Mouse (Mus musculus) liver, embryonic 12.5 days (tissue): ENCODE measurements around the gene Tmtc1. TPM values are rescaled to one million over a fixed set of nuclear protein-coding genes. Genes with fewer than 3 reads are reported as not detected.

Source experiments
- ATAC-seq: fragments of 200-750 bp; cut with Nextera tagmentation; 2 replicates; pipeline ENCODE4 v1.8.0; 2017; ENCODE audit warnings: moderate number of reproducible peaks, mild to moderate bottlenecking, moderate library complexity
- H3K27ac ChIP-seq: fragments of 300-500 bp; sonication (generic); 2 replicates; pipeline ENCODE4 v1.5.1; 2016; ENCODE audit warnings: mild to moderate bottlenecking
- H3K27me3 ChIP-seq: fragments of 300-500 bp; sonication (generic); replicated peaks from 2 replicates; pipeline ENCODE4 v1.6.1; 2016; ENCODE audit warnings: mild to moderate bottlenecking, moderate library complexity
- H3K36me3 ChIP-seq: fragments of 300-500 bp; sonication (generic); 2 replicates; pipeline ENCODE4 v1.6.1; 2016; ENCODE audit warnings: mild to moderate bottlenecking, moderate library complexity
- H3K4me1 ChIP-seq: fragments of 300-500 bp; sonication (generic); 2 replicates; pipeline ENCODE4 v1.6.1; 2016
- H3K4me2 ChIP-seq: fragments of 300-500 bp; sonication (generic); 2 replicates; pipeline ENCODE4 v1.6.1; 2016; ENCODE audit warnings: mild to moderate bottlenecking, moderate library complexity
- H3K4me3 ChIP-seq: fragments of 300-500 bp; sonication (generic); 2 replicates; pipeline ENCODE4 v1.5.1; 2016; ENCODE audit warnings: mild to moderate bottlenecking, moderate library complexity
- H3K9ac ChIP-seq: fragments of 300-500 bp; sonication (generic); 2 replicates; pipeline ENCODE4 v1.6.1; 2016; ENCODE audit warnings: mild to moderate bottlenecking, moderate library complexity
- H3K9me3 ChIP-seq: fragments of 300-500 bp; sonication (generic); replicated peaks from 2 replicates; pipeline ENCODE4 v1.6.1; 2016; ENCODE audit warnings: mild to moderate bottlenecking, moderate library complexity
- WGBS: fragments of 180-500 bp; shearing (Covaris S2); methylation state at CpG from one replicate; pipeline ENCODE4 v1.1.7; 2016; ENCODE audit not compliant: insufficient replicate concordance; 5-methylcytosine and 5-hydroxymethylcytosine counted together
- polyA plus RNA-seq: library from polyadenylated mRNA; unstranded; fragments of >200 nt; fragmentation: Nextera tagmentation; extraction: Ambion mirVana; gene quantifications from 2 replicates; pipeline ENCODE4 v1.2.1, GENCODE M21; 2016

The Tmtc1 gene
- polyA plus RNA-seq, 1 experiment from 2014 or later = 0.26 TPM

- no peak overlapping the region for H3K27ac ChIP-seq
- H3K4me1 ChIP-seq = no peaks in the 10 kb centered on the region
- no peaks in the 10 kb centered on the region for H3K36me3 ChIP-seq
- ATAC-seq = no peak
- no peak overlapping the region for H3K4me3 ChIP-seq
- H3K9ac ChIP-seq = no peak overlapping the region
- no peak overlapping the region for H3K4me2 ChIP-seq
- no peaks in the 10 kb centered on the region for H3K27me3 ChIP-seq
- WGBS = 35% methylated on average over 4 of the region's 4 CpGs
- H3K9me3 ChIP-seq = no peaks in the 10 kb centered on the region
Observed at GRCm38 (mm10) chr6:148390630-148391276, 53.4 kb downstream of the Tmtc1 start.

- Histone ChIP-seq H3K9ac (no peak overlapping the region), H3K36me3 (no peaks in the 10 kb centered on the region), H3K4me1 (no peaks in the 10 kb centered on the region), H3K4me2 (no peak overlapping the region), H3K27me3 (no peaks in the 10 kb centered on the region), H3K9me3 (no peaks in the 10 kb centered on the region), H3K27ac (no peak overlapping the region), H3K4me3 (no peak overlapping the region)
- ATAC-seq = no peak
- 45% methylated on average over 1 of the region's 1 CpGs for WGBS
Observed at GRCm38 (mm10) chr6:148387990-148388389, 56.2 kb downstream of the Tmtc1 start.

- 60% methylated on average over 6 of the region's 6 CpGs for WGBS
- no peaks in the 10 kb centered on the region for H3K27me3 ChIP-seq
- ATAC-seq = no peak
Observed at GRCm38 (mm10) chr6:148384111-148384895, 59.9 kb downstream of the Tmtc1 start.

GRCm38 (mm10) chr6:148381163-148381782, 62.9 kb downstream of the Tmtc1 start:
- 67% methylated on average over 9 of the region's 9 CpGs for WGBS
- Histone ChIP-seq H3K4me3 (no peak overlapping the region), H3K4me2 (no peak overlapping the region), H3K27me3 (no peaks in the 10 kb centered on the region), H3K36me3 (no peaks in the 10 kb centered on the region), H3K4me1 (no peaks in the 10 kb centered on the region), H3K9me3 (no peaks in the 10 kb centered on the region), H3K27ac (no peak overlapping the region), H3K9ac (no peak overlapping the region)
- ATAC-seq = no peak

More at GRCm38 (mm10) chr6:148384111-148384895, 59.9 kb downstream of the Tmtc1 start:
- Histone ChIP-seq H3K4me2 (no peak overlapping the region), H3K4me3 (no peak overlapping the region), H3K9ac (no peak overlapping the region), H3K36me3 (no peaks in the 10 kb centered on the region), H3K4me1 (no peaks in the 10 kb centered on the region), H3K27ac (no peak overlapping the region), H3K9me3 (no peaks in the 10 kb centered on the region)

GRCm38 (mm10) chr6:148375618-148376209, 68.5 kb downstream of the Tmtc1 start:
- no peaks in the 10 kb centered on the region for H3K36me3 ChIP-seq
- no peak overlapping the region for H3K4me3 ChIP-seq
- WGBS = 39% methylated on average over 3 of the region's 3 CpGs
- no peak overlapping the region for H3K27ac ChIP-seq
- H3K27me3 ChIP-seq = no peaks in the 10 kb centered on the region
- H3K4me1 ChIP-seq = no peaks in the 10 kb centered on the region
- no peak for ATAC-seq
- no peak overlapping the region for H3K4me2 ChIP-seq
- no peaks in the 10 kb centered on the region for H3K9me3 ChIP-seq
- H3K9ac ChIP-seq = no peak overlapping the region

- Histone ChIP-seq H3K4me1 (no peaks in the 10 kb centered on the region), H3K9ac (no peak overlapping the region), H3K9me3 (no peaks in the 10 kb centered on the region), H3K27me3 (no peaks in the 10 kb centered on the region), H3K4me3 (no peak overlapping the region), H3K36me3 (no peaks in the 10 kb centered on the region), H3K4me2 (no peak overlapping the region), H3K27ac (no peak overlapping the region)
- 64% methylated on average over 3 of the region's 3 CpGs for WGBS
- no peak for ATAC-seq
Observed at GRCm38 (mm10) chr6:148375015-148375414, 69.2 kb downstream of the Tmtc1 start.

GRCm38 (mm10) chr6:148373444-148373843, 70.7 kb downstream of the Tmtc1 start:
- Histone ChIP-seq H3K27ac (no peak overlapping the region), H3K9ac (no peak overlapping the region), H3K4me1 (no peaks in the 10 kb centered on the region), H3K9me3 (no peaks in the 10 kb centered on the region), H3K27me3 (no peaks in the 10 kb centered on the region), H3K36me3 (no peaks in the 10 kb centered on the region), H3K4me3 (no peak overlapping the region), H3K4me2 (no peak overlapping the region)
- 58% methylated on average over 2 of the region's 2 CpGs for WGBS
- ATAC-seq = no peak

- Histone ChIP-seq H3K4me2 (no peak overlapping the region), H3K4me1 (no peaks in the 10 kb centered on the region)
Observed at GRCm38 (mm10) chr6:148371223-148371622, 73.0 kb downstream of the Tmtc1 start.

GRCm38 (mm10) chr6:148367094-148367539, 77.1 kb downstream of the Tmtc1 start:
- Histone ChIP-seq H3K4me1 (no peaks in the 10 kb centered on the region), H3K36me3 (no peaks in the 10 kb centered on the region), H3K9ac (no peak overlapping the region), H3K9me3 (no peaks in the 10 kb centered on the region), H3K27me3 (no peaks in the 10 kb centered on the region), H3K4me3 (no peak overlapping the region), H3K4me2 (no peak overlapping the region), H3K27ac (no peak overlapping the region)
- 49% methylated on average over 4 of the region's 4 CpGs for WGBS
- no peak for ATAC-seq

More at GRCm38 (mm10) chr6:148371223-148371622, 73.0 kb downstream of the Tmtc1 start:
- ATAC-seq = no peak
- H3K9ac ChIP-seq = no peak overlapping the region
- no peaks in the 10 kb centered on the region for H3K27me3 ChIP-seq
- H3K4me3 ChIP-seq = no peak overlapping the region
- no peak overlapping the region for H3K27ac ChIP-seq
- H3K9me3 ChIP-seq = no peaks in the 10 kb centered on the region
- H3K36me3 ChIP-seq = no peaks in the 10 kb centered on the region

- Histone ChIP-seq H3K4me1 (no peaks in the 10 kb centered on the region), H3K36me3 (no peaks in the 10 kb centered on the region), H3K27ac (no peak overlapping the region), H3K9me3 (no peaks in the 10 kb centered on the region), H3K4me2 (no peak overlapping the region), H3K9ac (no peak overlapping the region), H3K27me3 (no peaks in the 10 kb centered on the region), H3K4me3 (no peak overlapping the region)
- WGBS = 65% methylated on average over 1 of the region's 1 CpGs
- no peak for ATAC-seq
Observed at GRCm38 (mm10) chr6:148366629-148367028, 77.6 kb downstream of the Tmtc1 start.

- no peak overlapping the region for H3K27ac ChIP-seq
- WGBS = 48% methylated on average over 1 of the region's 1 CpGs
- H3K36me3 ChIP-seq = no peaks in the 10 kb centered on the region
- H3K9ac ChIP-seq = no peak overlapping the region
- H3K27me3 ChIP-seq = no peaks in the 10 kb centered on the region
- no peaks in the 10 kb centered on the region for H3K9me3 ChIP-seq
- H3K4me2 ChIP-seq = no peak overlapping the region
- ATAC-seq = no peak
- H3K4me3 ChIP-seq = no peak overlapping the region
- H3K4me1 ChIP-seq = no peaks in the 10 kb centered on the region
Observed at GRCm38 (mm10) chr6:148363162-148363561, 81.0 kb downstream of the Tmtc1 start.

GRCm38 (mm10) chr6:148362475-148362874, 81.7 kb downstream of the Tmtc1 start:
- WGBS = 50% methylated on average over 3 of the region's 3 CpGs
- Histone ChIP-seq H3K9me3 (no peaks in the 10 kb centered on the region), H3K27ac (no peak overlapping the region), H3K36me3 (no peaks in the 10 kb centered on the region), H3K27me3 (no peaks in the 10 kb centered on the region), H3K4me2 (no peak overlapping the region), H3K4me1 (no peaks in the 10 kb centered on the region), H3K9ac (no peak overlapping the region), H3K4me3 (no peak overlapping the region)
- no peak for ATAC-seq
